Mouse (Mus musculus) liver, postnatal 0 days (tissue): ENCODE data around the gene Hspa1b.
"Not testable (repeated sequence)": the region's sequence is repeated elsewhere in the genome, so short reads cannot be mapped to it uniquely, and the experiment has no call there.

ENCODE experiments used
- CTCF ChIP-seq: sonication (generic); IDR thresholded peaks from 2 replicates; pipeline ENCODE4 v1.5.1; 2016; ENCODE audit warnings: antibody characterized with exemption, low read depth
- EP300 ChIP-seq: IDR thresholded peaks from 2 replicates; pipeline ENCODE4 v1.6.1; 2016; ENCODE audit warnings: antibody characterized with exemption, low read depth, mild to moderate bottlenecking

GRCm38 (mm10) chr17:34999871-35000716 lies 41.1 kb upstream of the Hspa1b start:
- TF ChIP-seq CTCF = not testable (repeated sequence)
- peak; percentile 85 for TF ChIP-seq EP300
